Mouse (Mus musculus) stomach, postnatal 0 days (tissue): ENCODE measurements at regions not wholly inside any gene's neighbourhood (a gene's known extent, or its start where the extent isn't known, plus 50 kb on each side); places are given as distances from the start of the nearest gene placed in this dataset.

Experiments used
- ATAC-seq: fragments of 200-750 bp; cut with Nextera tagmentation; 2 replicates; pipeline ENCODE4 v1.8.0; 2017; ENCODE audit not compliant: low FRiP score, low TSS enrichment
- DNase-seq: peaks from one replicate; pipeline ENCODE4 v3.0.0-alpha.2; 2016; ENCODE audit warnings: low spot score
- H3K27ac ChIP-seq: fragments of 300-500 bp; sonication (generic); replicated peaks from 2 replicates; pipeline ENCODE4 v1.5.1; 2014; ENCODE audit warnings: mild to moderate bottlenecking, control low read depth
- H3K27me3 ChIP-seq: fragments of 300-500 bp; sonication (generic); 2 replicates; pipeline ENCODE4 v1.6.1; 2014; ENCODE audit warnings: low read length; ENCODE audit not compliant: control insufficient read depth, insufficient read depth
- H3K36me3 ChIP-seq: fragments of 300-500 bp; sonication (generic); 2 replicates; pipeline ENCODE4 v1.6.1; 2014; ENCODE audit warnings: low read length, mixed read lengths; ENCODE audit not compliant: control insufficient read depth, insufficient read depth
- H3K4me1 ChIP-seq: fragments of 300-500 bp; sonication (generic); replicated peaks from 2 replicates; pipeline ENCODE4 v1.6.1; 2014; ENCODE audit warnings: antibody characterized with exemption; ENCODE audit not compliant: control insufficient read depth, insufficient read depth
- H3K4me2 ChIP-seq: fragments of 300-500 bp; sonication (generic); replicated peaks from 2 replicates; pipeline ENCODE4 v1.6.1; 2014; ENCODE audit warnings: low read depth, mild to moderate bottlenecking, control low read depth, moderate library complexity
- H3K4me3 ChIP-seq: fragments of 300-500 bp; sonication (generic); 2 replicates; pipeline ENCODE4 v1.5.1; 2014; ENCODE audit warnings: low read depth, low read length, control low read depth
- H3K9ac ChIP-seq: fragments of 300-500 bp; sonication (generic); 2 replicates; pipeline ENCODE4 v1.6.1; 2014; ENCODE audit warnings: mild to moderate bottlenecking, low read length, control low read depth, mixed read lengths
- H3K9me3 ChIP-seq: fragments of 300-500 bp; sonication (generic); 2 replicates; pipeline ENCODE4 v1.6.1; 2016; ENCODE audit warnings: low read length; ENCODE audit not compliant: control insufficient read depth
- CTCF ChIP-seq: IDR thresholded peaks from 2 replicates; pipeline ENCODE4 v1.5.1; 2016; ENCODE audit warnings: antibody characterized with exemption, low read depth, mild to moderate bottlenecking, moderate library complexity
- EP300 ChIP-seq: optimal IDR thresholded peaks from 2 replicates; pipeline ENCODE3; 2016; ENCODE audit warnings: antibody characterized with exemption
- WGBS: fragments of 180-500 bp; shearing (Covaris S2); extraction: QIAGEN DNeasy Blood & Tissue Kit; methylation state at CpG from one replicate; pipeline ENCODE4 v1.1.7; 2014; 5-methylcytosine and 5-hydroxymethylcytosine counted together

DNA sequence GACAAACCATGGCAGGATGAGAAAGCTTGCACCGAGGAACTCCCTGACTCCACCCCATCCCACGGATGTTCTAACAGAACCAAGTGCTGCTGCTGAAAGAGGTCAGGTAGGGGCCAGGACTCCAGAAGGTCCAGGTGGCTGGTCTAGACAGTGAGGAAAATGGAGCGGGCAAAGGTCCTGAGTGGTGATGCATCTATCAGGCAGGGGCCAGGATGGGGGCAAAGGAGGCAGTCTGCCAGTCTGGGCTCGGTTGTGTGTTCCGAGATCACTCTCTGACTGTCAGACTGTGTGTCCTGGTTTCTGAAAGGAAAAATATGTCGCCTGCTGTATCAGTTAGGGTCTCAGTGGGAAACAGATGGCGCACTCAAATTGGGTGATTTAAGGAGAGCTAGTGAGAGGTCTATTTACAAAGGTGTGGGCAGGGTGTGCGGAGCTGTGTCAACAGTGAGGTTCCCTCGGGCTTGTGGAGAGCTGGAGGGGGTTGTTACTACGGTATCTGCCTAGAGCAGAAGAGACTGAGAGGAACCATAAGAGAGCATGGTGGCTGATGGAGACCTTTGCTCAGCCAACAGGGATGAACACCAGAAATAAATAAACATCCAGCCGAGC lies 168.3 kb upstream of the Csf3r start:
- H3K4me3 ChIP-seq = no peak overlapping the region
- DNase-seq = no peak
- TF ChIP-seq CTCF (no peak), EP300 (no peak)
- H3K9ac ChIP-seq = no peak overlapping the region
- H3K9me3 ChIP-seq = no peaks in the 10 kb centered on the region
- no peaks in the 10 kb centered on the region for H3K27me3 ChIP-seq
- H3K4me2 ChIP-seq = no peak overlapping the region
- no peak for ATAC-seq
- no peaks in the 10 kb centered on the region for H3K36me3 ChIP-seq
- no peaks in the 10 kb centered on the region for H3K4me1 ChIP-seq
- H3K27ac ChIP-seq = no peak overlapping the region
- 11% methylated on average over 11 of the region's 11 CpGs for WGBS

DNA sequence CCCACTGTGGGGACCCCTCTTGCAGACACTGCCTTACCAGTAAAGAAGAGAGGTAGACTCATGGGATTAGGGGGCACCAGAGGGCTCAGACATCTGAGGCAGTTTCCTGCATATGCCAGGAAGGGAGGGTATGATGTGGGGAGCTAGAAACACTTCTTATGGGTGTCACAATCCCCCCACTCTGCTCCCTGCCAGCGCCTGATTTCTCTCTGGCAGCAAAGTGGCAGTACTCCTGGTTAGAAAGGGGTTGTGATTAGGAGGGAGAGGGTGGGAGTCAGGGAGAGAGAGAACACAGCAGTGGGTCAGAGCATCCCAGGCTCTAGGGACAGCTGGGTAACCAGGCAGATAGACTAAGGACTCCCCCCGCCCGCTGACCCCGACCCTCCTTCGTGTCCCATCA lies 167.6 kb upstream of the Csf3r start:
- Histone ChIP-seq H3K27ac (no peak overlapping the region), H3K9me3 (no peaks in the 10 kb centered on the region), H3K27me3 (no peaks in the 10 kb centered on the region), H3K4me1 (no peaks in the 10 kb centered on the region), H3K4me2 (no peak overlapping the region), H3K9ac (no peak overlapping the region), H3K4me3 (no peak overlapping the region), H3K36me3 (no peaks in the 10 kb centered on the region)
- no peak for TF ChIP-seq EP300
- no peak for TF ChIP-seq CTCF
- no peak for DNase-seq
- 71% methylated on average over 5 of the region's 5 CpGs for WGBS
- no peak for ATAC-seq

DNA sequence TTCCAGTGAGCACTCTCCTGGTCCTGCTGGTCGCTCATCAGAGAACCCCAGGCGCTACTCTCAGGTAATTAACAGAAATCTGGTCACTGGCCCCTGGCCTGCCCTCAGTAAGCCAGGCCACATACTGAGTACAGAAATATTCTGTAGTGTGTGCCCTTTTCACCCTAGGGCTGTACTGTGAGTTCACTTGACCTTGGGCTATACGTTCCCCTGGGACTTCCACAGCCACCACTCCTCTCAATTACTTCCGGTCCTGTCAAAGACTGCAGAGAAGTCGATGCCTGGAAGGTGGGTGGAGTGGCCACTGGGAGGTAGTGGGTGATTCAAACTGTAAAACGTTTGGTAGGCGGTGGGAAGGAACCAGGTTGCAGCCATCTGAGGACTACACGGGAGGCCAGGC lies 159.3 kb upstream of the Csf3r start:
- 39% methylated on average over 8 of the region's 8 CpGs for WGBS

DNA sequence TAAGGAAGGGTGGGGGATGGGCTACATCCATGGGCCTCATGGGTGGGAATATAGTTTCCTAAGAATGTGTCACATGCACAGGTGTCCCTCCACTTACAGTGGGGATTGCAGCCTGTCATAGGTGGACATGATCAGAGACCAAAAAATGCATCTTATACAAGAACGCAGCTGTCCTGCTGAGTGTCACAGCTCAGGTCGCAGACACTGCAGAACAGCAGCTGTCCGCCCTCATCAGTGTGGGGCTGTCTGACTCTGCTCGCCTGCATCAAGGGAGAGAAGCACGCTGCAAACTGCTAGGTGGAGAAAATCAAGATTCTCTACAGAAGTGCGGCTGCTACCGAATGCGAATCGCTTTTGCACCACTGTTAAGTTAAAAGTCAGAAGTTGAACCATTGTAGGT lies 158.6 kb upstream of the Csf3r start:
- DNase-seq (no peak), ATAC-seq (no peak)
- H3K27me3 ChIP-seq = no peaks in the 10 kb centered on the region
- H3K27ac ChIP-seq = no peak overlapping the region
- no peaks in the 10 kb centered on the region for H3K36me3 ChIP-seq
- H3K9me3 ChIP-seq = no peaks in the 10 kb centered on the region
- H3K4me2 ChIP-seq = no peak overlapping the region
- no peak overlapping the region for H3K4me3 ChIP-seq
- TF ChIP-seq EP300 = no peak
- no peak for TF ChIP-seq CTCF
- WGBS = 64% methylated on average over 9 of the region's 9 CpGs
- H3K9ac ChIP-seq = no peak overlapping the region
- no peaks in the 10 kb centered on the region for H3K4me1 ChIP-seq

More for the DNA sequence above, 159.3 kb upstream of the Csf3r start:
- H3K4me3 ChIP-seq = no peak overlapping the region
- H3K9me3 ChIP-seq = no peaks in the 10 kb centered on the region
- no peaks in the 10 kb centered on the region for H3K36me3 ChIP-seq
- no peak overlapping the region for H3K4me2 ChIP-seq
- H3K27me3 ChIP-seq = no peaks in the 10 kb centered on the region
- H3K4me1 ChIP-seq = no peaks in the 10 kb centered on the region
- ATAC-seq (no peak), DNase-seq (no peak)
- H3K27ac ChIP-seq = no peak overlapping the region
- no peak overlapping the region for H3K9ac ChIP-seq
- TF ChIP-seq CTCF = no peak

DNA sequence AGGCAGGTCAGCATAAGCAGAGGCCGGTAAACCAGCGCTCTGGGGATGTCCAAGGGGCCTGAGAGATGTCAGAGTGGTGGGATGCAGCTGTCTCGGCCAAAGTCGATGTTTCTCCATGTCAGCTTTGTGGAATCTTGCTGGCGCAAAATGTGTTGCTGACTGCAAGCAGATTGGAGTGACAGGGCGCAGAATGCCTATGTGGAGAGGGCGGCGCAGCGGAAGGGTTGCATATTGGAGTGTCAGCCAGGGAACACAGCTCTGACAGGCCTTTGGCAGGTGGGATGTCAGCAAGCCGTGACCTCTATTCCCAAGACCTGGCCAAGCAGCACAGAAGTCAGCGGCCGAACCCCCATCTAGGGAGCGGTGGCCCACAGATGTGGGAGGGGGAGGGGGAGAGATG lies 153.1 kb upstream of the Csf3r start:
- no peak overlapping the region for H3K4me3 ChIP-seq
- H3K4me2 ChIP-seq = no peak overlapping the region
- H3K4me1 ChIP-seq = no peaks in the 10 kb centered on the region
- no peak for TF ChIP-seq CTCF
- TF ChIP-seq EP300 = no peak
- H3K36me3 ChIP-seq = no peaks in the 10 kb centered on the region
- no peaks in the 10 kb centered on the region for H3K9me3 ChIP-seq
- H3K27ac ChIP-seq = no peak overlapping the region
- 75% methylated on average over 13 of the region's 13 CpGs for WGBS
- no peak for ATAC-seq
- DNase-seq = no peak
- H3K9ac ChIP-seq = no peak overlapping the region
- no peaks in the 10 kb centered on the region for H3K27me3 ChIP-seq

DNA sequence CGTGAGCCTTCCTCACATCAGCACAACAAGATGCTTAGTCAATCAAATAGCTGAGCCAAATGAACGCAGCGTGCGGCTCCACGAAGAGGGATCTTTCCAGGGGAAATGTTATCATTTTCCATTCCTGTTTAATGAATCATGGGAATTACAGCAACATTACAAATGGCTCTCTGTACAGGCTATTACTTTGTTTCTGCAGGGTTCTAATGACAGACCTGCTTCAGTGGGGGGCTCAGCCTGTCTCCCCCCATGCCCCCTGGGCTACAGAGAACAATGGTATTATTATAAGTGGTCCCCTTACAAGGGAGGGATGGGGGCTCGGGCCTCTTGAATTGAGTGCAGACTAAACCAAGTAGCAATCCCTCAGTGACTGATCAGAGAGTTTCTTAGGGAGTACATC lies 144.3 kb upstream of the Csf3r start:
- Histone ChIP-seq H3K4me1 (no peaks in the 10 kb centered on the region), H3K4me3 (no peak overlapping the region), H3K36me3 (no peaks in the 10 kb centered on the region), H3K4me2 (no peak overlapping the region), H3K27me3 (no peaks in the 10 kb centered on the region), H3K9me3 (no peaks in the 10 kb centered on the region), H3K27ac (no peak overlapping the region), H3K9ac (no peak overlapping the region)
- TF ChIP-seq EP300 (no peak), CTCF (no peak)
- no peak for DNase-seq
- WGBS = 64% methylated on average over 6 of the region's 6 CpGs
- no peak for ATAC-seq
